Mouse (Mus musculus) kidney, adult 2 months (tissue): ENCODE data around the gene Cdkn2aip. TPM values are rescaled to one million over a fixed set of nuclear protein-coding genes. Genes with fewer than 3 reads are reported as not detected.
A peak's percentile ranks its signal among the peaks of the same experiment; 100 is the strongest.

Source experiments
- DNase-seq: peaks from one replicate; pipeline ENCODE4 v3.0.0; 2021
- H3K27ac ChIP-seq: fragments of 200-500 bp; 2 replicates; pipeline ENCODE4 v1.5.1; 2012; ENCODE audit warnings: low read depth, low read length, control low read depth, inconsistent platforms; ENCODE audit not compliant: insufficient read depth
- H3K27me3 ChIP-seq: fragments of 200-500 bp; replicated peaks from 2 replicates; pipeline ENCODE4 v1.6.1; 2012; ENCODE audit warnings: mild to moderate bottlenecking, moderate library complexity, low read length, inconsistent platforms; ENCODE audit not compliant: control insufficient read depth, insufficient read depth
- H3K36me3 ChIP-seq: fragments of 200-500 bp; 2 replicates; pipeline ENCODE4 v1.6.1; 2012; ENCODE audit warnings: mild to moderate bottlenecking, moderate library complexity, low read length, inconsistent platforms; ENCODE audit not compliant: control insufficient read depth, insufficient read depth
- H3K4me1 ChIP-seq: fragments of 200-500 bp; 2 replicates; pipeline ENCODE4 v1.6.1; 2011; ENCODE audit warnings: low read length; ENCODE audit not compliant: control insufficient read depth, insufficient read depth
- H3K4me3 ChIP-seq: fragments of 200-500 bp; 2 replicates; pipeline ENCODE4 v1.5.1; 2011; ENCODE audit warnings: mild to moderate bottlenecking, low read depth, low read length, control low read depth; ENCODE audit not compliant: insufficient read depth
- CTCF ChIP-seq: fragments of 200-500 bp; conservative IDR thresholded peaks from 2 replicates; pipeline ENCODE4 v1.5.1; 2011; ENCODE audit warnings: low read depth, mild to moderate bottlenecking, control low read depth, low read length, moderate library complexity, mixed read lengths; ENCODE audit not compliant: insufficient read depth, insufficient read length
- POLR2A ChIP-seq: fragments of 200-500 bp; IDR thresholded peaks from one replicate; pipeline ENCODE4 v1.6.1; 2011; ENCODE audit warnings: low read depth, low read length, control low read depth
- WGBS: fragments of 180-500 bp; shearing (Covaris S2); methylation state at CpG from one replicate; pipeline ENCODE4 v1.1.7; 2018; 5-methylcytosine and 5-hydroxymethylcytosine counted together
- polyA plus RNA-seq: library from polyadenylated mRNA; depleted of rRNA; stranded (reverse); fragments of >200 nt; gene quantifications from 2 replicates; pipeline ENCODE4 v1.2.3, GENCODE M21; 2012

Cdkn2aip gene
- polyA plus RNA-seq, 1 experiment = 3.9 TPM

DNA sequence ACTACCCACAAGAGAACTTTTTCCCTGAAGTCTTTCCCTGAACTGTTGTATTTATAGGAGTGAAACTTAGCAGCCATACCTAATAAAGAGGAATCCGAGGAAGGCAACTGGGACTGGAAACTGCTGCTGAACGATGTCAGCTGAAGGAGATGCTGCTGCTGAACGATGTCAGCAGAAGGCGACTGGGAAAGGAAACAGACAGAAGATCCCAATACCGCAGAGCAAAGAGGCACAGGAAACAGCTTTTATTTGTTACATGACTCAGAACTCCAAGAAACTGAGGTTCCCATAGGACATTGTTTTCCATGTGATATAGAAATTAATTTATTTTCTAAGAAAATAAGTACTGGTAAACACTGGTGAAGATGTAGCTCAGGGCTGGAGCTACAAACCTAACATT lies 29.3 kb downstream of the Cdkn2aip start:
- Histone ChIP-seq H3K36me3 (no peaks in the 10 kb centered on the region), H3K4me1 (no peaks in the 10 kb centered on the region), H3K4me3 (no peak overlapping the region), H3K27me3 (no peaks in the 10 kb centered on the region), H3K27ac (no peak overlapping the region)
- DNase-seq = no peak
- no peak for TF ChIP-seq CTCF
- WGBS = 63% methylated on average over 5 of the region's 5 CpGs

DNA sequence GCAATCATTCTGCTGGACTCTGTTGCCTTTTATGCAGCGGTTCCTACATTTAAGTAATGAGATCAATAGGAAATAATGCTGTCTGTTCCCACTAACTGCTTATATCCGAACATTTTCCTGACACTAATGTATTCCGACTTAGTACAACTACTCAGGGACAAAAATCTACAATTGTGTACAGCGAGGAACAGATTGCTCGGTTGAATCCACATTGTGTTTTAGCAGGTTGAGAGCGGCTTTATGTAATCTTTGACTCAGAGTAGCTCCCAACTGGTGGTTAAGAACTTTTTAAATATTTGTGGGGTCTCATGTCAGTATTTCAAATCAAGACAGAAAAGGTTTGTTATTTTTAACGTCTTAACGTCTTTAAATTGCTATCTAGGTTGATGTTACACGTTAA lies 29.7 kb downstream of the Cdkn2aip start:
- WGBS = 86% methylated on average over 9 of the region's 9 CpGs

DNA sequence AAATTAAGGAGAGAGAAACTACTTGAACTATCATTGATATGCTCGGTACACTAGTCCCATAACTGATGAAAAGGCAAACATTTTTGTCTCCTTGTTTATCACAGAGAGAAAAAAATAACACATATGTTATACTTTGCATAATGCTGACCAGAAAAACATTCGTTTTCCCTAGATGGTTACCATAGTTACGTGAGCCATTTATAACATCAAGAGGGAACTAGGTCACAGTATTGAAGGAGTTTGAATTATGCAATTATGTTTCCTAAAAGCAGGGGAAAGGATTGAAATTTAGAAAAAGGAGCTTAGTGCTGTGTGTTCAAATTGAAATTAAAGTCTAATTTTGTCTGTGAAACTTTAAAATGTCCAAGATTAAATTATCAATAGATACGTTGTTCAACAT lies 33.4 kb downstream of the Cdkn2aip start:
- H3K27me3 ChIP-seq = no peaks in the 10 kb centered on the region
- DNase-seq = no peak
- TF ChIP-seq POLR2A (no peak), CTCF (no peak)
- H3K4me3 ChIP-seq = no peak overlapping the region
- H3K36me3 ChIP-seq = no peaks in the 10 kb centered on the region
- 85% methylated on average over 4 of the region's 4 CpGs for WGBS
- peaks cover 2% of the 10 kb centered on the region; the same call in 1 of the 2 replicates for H3K4me1 ChIP-seq
- H3K27ac ChIP-seq = no peak overlapping the region

More for the DNA sequence above, 29.7 kb downstream of the Cdkn2aip start:
- no peak for DNase-seq
- TF ChIP-seq CTCF (no peak), POLR2A (no peak)
- no peaks in the 10 kb centered on the region for H3K36me3 ChIP-seq
- H3K27me3 ChIP-seq = no peaks in the 10 kb centered on the region
- H3K27ac ChIP-seq = no peak overlapping the region
- no peaks in the 10 kb centered on the region for H3K4me1 ChIP-seq
- H3K4me3 ChIP-seq = no peak overlapping the region

DNA sequence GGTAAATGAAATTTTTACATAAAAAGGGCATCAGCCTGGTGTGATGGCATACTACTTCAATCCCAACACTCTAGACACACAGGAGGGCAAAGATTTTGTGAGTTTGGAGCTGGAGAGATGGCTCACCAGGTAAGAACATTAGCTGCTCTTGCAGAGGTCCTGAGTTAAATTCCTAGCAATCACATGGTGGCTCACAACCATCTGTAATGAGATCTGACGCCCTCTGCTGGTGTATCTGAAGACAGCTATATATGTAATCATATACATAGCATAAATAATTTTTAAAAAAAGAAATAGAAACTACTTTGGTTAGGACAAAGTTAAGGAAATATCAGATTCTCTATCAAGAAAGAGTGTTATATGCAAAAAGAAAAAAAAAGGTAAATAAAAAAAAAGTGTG lies 34.1 kb downstream of the Cdkn2aip start:
- H3K27me3 ChIP-seq = no peaks in the 10 kb centered on the region
- peaks cover 2% of the 10 kb centered on the region; the same call in 1 of the 2 replicates for H3K4me1 ChIP-seq
- no peak overlapping the region for H3K27ac ChIP-seq
- DNase-seq = no peak
- H3K4me3 ChIP-seq = no peak overlapping the region
- WGBS = 76% methylated on average over 1 of the region's 1 CpGs
- no peaks in the 10 kb centered on the region for H3K36me3 ChIP-seq
- no peak for TF ChIP-seq POLR2A
- TF ChIP-seq CTCF = no peak

DNA sequence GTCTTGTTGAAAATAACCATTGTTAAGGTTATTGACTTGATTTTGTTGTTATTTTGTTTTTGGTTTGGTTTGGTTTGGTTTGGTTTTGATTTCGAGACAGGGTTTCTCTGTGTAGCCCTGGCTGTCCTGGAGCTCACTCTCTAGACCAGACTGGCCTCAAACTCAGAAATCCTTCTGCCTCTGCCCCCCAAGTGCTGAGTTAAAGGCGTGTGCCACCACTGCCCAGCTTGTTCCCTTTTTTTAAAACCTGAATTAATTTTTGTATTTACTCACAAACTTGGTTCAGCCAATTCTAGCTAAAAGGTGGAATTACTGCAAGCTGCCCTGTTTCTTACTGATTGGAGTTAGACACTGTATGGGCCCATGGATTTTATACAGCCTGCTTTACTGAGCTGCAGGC lies 37.1 kb downstream of the Cdkn2aip start:
- no peak overlapping the region for H3K27ac ChIP-seq
- 54% methylated on average over 2 of the region's 2 CpGs for WGBS

DNA sequence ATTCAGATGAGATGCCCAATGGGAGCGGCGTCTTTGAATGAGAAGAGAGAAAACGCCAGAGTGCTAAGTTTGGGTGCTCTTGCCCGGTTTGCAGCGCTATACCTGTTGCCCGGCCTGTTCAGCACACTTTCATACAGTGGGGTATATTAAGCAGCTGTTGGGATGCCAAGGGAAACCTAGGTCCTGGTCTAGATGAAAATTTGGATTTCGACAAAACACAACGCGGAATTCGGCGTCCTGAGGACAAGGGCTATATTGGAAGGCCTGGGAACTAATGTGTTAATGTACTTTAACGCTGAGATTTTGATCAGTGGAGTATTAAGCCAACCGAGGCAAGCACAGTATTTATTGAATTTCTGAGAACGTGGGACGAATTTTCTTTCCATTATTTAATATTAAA lies 37.5 kb downstream of the Cdkn2aip start:
- H3K27ac ChIP-seq = peak overlapping the region; percentile 94; the same call in 1 of the 2 replicates
- WGBS = 7% methylated on average over 15 of the region's 15 CpGs
- peak overlapping the region; percentile 70 for H3K4me3 ChIP-seq
- H3K27me3 ChIP-seq = no peaks in the 10 kb centered on the region
- no peak for TF ChIP-seq CTCF
- H3K4me1 ChIP-seq = peaks cover 6% of the 10 kb centered on the region; the same call in 1 of the 2 replicates
- H3K36me3 ChIP-seq = no peaks in the 10 kb centered on the region
- DNase-seq = no peak

More for the DNA sequence above, 37.1 kb downstream of the Cdkn2aip start:
- no peaks in the 10 kb centered on the region for H3K27me3 ChIP-seq
- no peaks in the 10 kb centered on the region for H3K36me3 ChIP-seq
- H3K4me1 ChIP-seq = peaks cover 6% of the 10 kb centered on the region; the same call in 1 of the 2 replicates
- no peak for DNase-seq
- TF ChIP-seq CTCF (no peak), POLR2A (no peak)
- no peak overlapping the region for H3K4me3 ChIP-seq

DNA sequence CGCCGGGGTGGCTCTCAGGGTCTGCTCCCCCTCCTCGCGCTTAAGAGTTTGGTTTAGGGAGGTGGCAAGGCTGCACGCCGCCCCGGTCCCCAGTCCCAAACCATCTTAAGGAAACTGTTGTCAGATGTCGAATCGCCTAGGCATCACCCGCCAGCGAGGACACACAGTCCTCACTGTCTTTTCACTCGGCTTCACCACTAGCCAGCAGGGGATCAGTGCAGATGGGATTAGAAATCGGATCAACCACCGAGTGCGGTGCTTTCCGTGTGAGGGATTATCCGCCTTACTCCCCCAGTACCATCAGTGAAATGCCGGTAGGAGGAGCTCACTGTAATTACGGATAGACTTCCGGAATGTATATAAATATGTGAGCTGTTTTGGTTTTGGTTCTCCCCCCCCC lies 37.9 kb downstream of the Cdkn2aip start:
- peak overlapping the region; percentile 70 for H3K4me3 ChIP-seq
- H3K4me1 ChIP-seq = peaks cover 6% of the 10 kb centered on the region; the same call in 1 of the 2 replicates
- TF ChIP-seq CTCF = 0 out of 2 replicates have a peak, but pooled peaks have one; percentile 7
- TF ChIP-seq POLR2A = no peak
- WGBS = under 1% methylated on average over 20 of the region's 20 CpGs
- no peaks in the 10 kb centered on the region for H3K36me3 ChIP-seq
- peak overlapping the region; percentile 94 for H3K27ac ChIP-seq
- no peak for DNase-seq
- H3K27me3 ChIP-seq = no peaks in the 10 kb centered on the region
